Comparison of ENCODE assay signal across 14 mouse cellular contexts in the genomic region with DNA sequence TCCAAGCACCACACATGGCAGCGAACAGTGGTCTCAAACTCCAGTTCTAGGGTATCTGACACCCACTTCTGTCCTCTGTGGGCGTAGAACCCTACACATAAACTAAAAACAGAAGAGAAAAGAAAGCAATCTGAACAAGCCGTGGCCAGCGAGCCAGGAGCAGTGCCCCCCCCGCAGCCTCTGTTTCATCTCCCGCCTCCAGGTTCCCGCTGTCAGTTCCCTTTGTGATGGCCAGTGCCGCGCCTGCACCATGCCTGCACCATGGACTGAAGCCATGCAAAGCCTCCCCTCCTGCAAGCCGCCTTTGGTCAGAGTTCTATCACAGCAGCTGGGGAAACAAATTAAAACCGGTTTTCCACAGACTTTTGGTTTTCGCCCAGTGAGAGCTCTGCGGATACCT.
A peak's percentile ranks its signal among the peaks of the same experiment; 100 is the strongest.
DNase-seq lines count a peak whose midpoint lies in the region; ATAC-seq and TF ChIP-seq lines count a peak whose summit lies in the region.
"Had no signal": no experiment of that assay in that cellular context is flagged by ENCODE, and none has a peak within 500 bp of the region (broad histone marks: within the 10 kb centered on the region; RNA-seq: fewer than 3 reads in every experiment).

No protein-coding gene starts in this region.

- H3K4me2 ChIP-seq in hindbrain, embryonic 11.5 days (replicated peaks; ENCODE audit: low read depth, low read length): no peak overlapping the region
- H3K4me2 ChIP-seq in hindbrain, embryonic 15.5 days: no peak overlapping the region
- H3K4me2 ChIP-seq: limb, embryonic 15.5 days; stomach, embryonic 15.5 days had no signal

- peaks cover 14% of the 10 kb centered on the region for H3K36me3 ChIP-seq in hindbrain, embryonic 10.5 days
- H3K36me3 ChIP-seq in hindbrain, embryonic 11.5 days (ENCODE audit: control insufficient read depth, insufficient read depth, low read length): no peaks in the 10 kb centered on the region
- peaks cover 46% of the 10 kb centered on the region for H3K36me3 ChIP-seq in E14TG2a.4 (ENCODE audit: insufficient read depth, low read length)
- peaks cover 14% of the 10 kb centered on the region for H3K36me3 ChIP-seq in forebrain, embryonic 10.5 days (replicated peaks)
- no peaks in the 10 kb centered on the region for H3K36me3 ChIP-seq in hindbrain, embryonic 15.5 days
- H3K36me3 ChIP-seq: limb, embryonic 15.5 days; stomach, embryonic 15.5 days had no signal

- no peak for DNase-seq in hindbrain, embryonic 10.5 days (ENCODE audit: low spot score)
- DNase-seq in hindbrain, embryonic 11.5 days (ENCODE audit: low spot score): no peak
- DNase-seq in forebrain, embryonic 10.5 days (ENCODE audit: extremely low spot score, low spot score): no peak
- no peak for DNase-seq in ovary, postnatal 10 days (ENCODE audit: low spot score)
- no peak for DNase-seq in lung, postnatal 10 days
- DNase-seq: cerebellum, adult 9-10 months; layer of hippocampus, adult 9-11 months; lung, adult 2 months; thymus, postnatal 25 days had no signal

- peaks cover 49% of the 10 kb centered on the region for H3K4me1 ChIP-seq in hindbrain, embryonic 10.5 days (replicated peaks)
- H3K4me1 ChIP-seq in hindbrain, embryonic 11.5 days (replicated peaks; ENCODE audit: control insufficient read depth, insufficient read depth, low read length): peaks cover 15% of the 10 kb centered on the region
- peaks cover 63% of the 10 kb centered on the region for H3K4me1 ChIP-seq in E14TG2a.4 (replicated peaks; ENCODE audit: low read depth, low read length)
- peaks cover 54% of the 10 kb centered on the region for H3K4me1 ChIP-seq in forebrain, embryonic 10.5 days
- peaks cover 53% of the 10 kb centered on the region for H3K4me1 ChIP-seq in hindbrain, embryonic 15.5 days (replicated peaks)

- no peak overlapping the region for H3K9ac ChIP-seq in hindbrain, embryonic 11.5 days (ENCODE audit: low read depth, low read length)
- H3K9ac ChIP-seq in hindbrain, embryonic 15.5 days: no peak overlapping the region
- H3K9ac ChIP-seq: limb, embryonic 15.5 days; stomach, embryonic 15.5 days had no signal

- no peak overlapping the region for H3K4me3 ChIP-seq in hindbrain, embryonic 10.5 days
- H3K4me3 ChIP-seq in hindbrain, embryonic 11.5 days (ENCODE audit: low read depth, low read length): no peak overlapping the region
- 0 out of 2 replicates have a peak overlapping the region, but pooled peaks have one; percentile 7 for H3K4me3 ChIP-seq in E14TG2a.4 (replicated peaks; ENCODE audit: low read length)
- H3K4me3 ChIP-seq in forebrain, embryonic 10.5 days: no peak overlapping the region
- no peak overlapping the region for H3K4me3 ChIP-seq in hindbrain, embryonic 15.5 days
- H3K4me3 ChIP-seq: limb, embryonic 15.5 days; stomach, embryonic 15.5 days had no signal

- no peaks in the 10 kb centered on the region for H3K27me3 ChIP-seq in hindbrain, embryonic 10.5 days (ENCODE audit: insufficient read depth, poor library complexity, severe bottlenecking)
- H3K27me3 ChIP-seq in hindbrain, embryonic 11.5 days (ENCODE audit: control insufficient read depth, insufficient read depth, low read length): no peaks in the 10 kb centered on the region
- no peaks in the 10 kb centered on the region for H3K27me3 ChIP-seq in E14TG2a.4 (ENCODE audit: insufficient read depth, low read length)
- no peaks in the 10 kb centered on the region; the same call in 1 of the 2 replicates for H3K27me3 ChIP-seq in forebrain, embryonic 10.5 days (ENCODE audit: poor library complexity, severe bottlenecking)
- H3K27me3 ChIP-seq in hindbrain, embryonic 15.5 days: no peaks in the 10 kb centered on the region
- H3K27me3 ChIP-seq: limb, embryonic 15.5 days; stomach, embryonic 15.5 days had no signal

- H3K27ac ChIP-seq in hindbrain, embryonic 10.5 days: peak overlapping the region; percentile 92
- no peak overlapping the region for H3K27ac ChIP-seq in hindbrain, embryonic 11.5 days (ENCODE audit: low read depth, low read length)
- H3K27ac ChIP-seq in forebrain, embryonic 10.5 days: peak overlapping the region; percentile 89
- H3K27ac ChIP-seq in hindbrain, embryonic 15.5 days (replicated peaks): peak overlapping the region; percentile 44
- H3K27ac ChIP-seq: stomach, embryonic 15.5 days had no signal

- H3K9me3 ChIP-seq in hindbrain, embryonic 10.5 days: no peaks in the 10 kb centered on the region
- H3K9me3 ChIP-seq in hindbrain, embryonic 11.5 days (ENCODE audit: control insufficient read depth, low read length): no peaks in the 10 kb centered on the region
- H3K9me3 ChIP-seq in E14TG2a.4 (ENCODE audit: low read length): peaks cover 23% of the 10 kb centered on the region
- H3K9me3 ChIP-seq in forebrain, embryonic 10.5 days: no peaks in the 10 kb centered on the region
- H3K9me3 ChIP-seq in hindbrain, embryonic 15.5 days: no peaks in the 10 kb centered on the region
- H3K9me3 ChIP-seq: limb, embryonic 15.5 days; stomach, embryonic 15.5 days had no signal

- 23% methylated on average over 13 of the region's 13 CpGs for WGBS in hindbrain, embryonic 10.5 days
- WGBS in hindbrain, embryonic 11.5 days: 32% methylated on average over 13 of the region's 13 CpGs
- 24% methylated on average over 13 of the region's 13 CpGs for WGBS in forebrain, embryonic 10.5 days
- WGBS in hindbrain, embryonic 15.5 days: 27% methylated on average over 13 of the region's 13 CpGs

- no peak for ATAC-seq in hindbrain, embryonic 11.5 days (ENCODE audit: low FRiP score)
- no peak for ATAC-seq in hindbrain, embryonic 15.5 days (ENCODE audit: low FRiP score, low read depth)
- ATAC-seq in frontal cortex, adult (ENCODE audit: low TSS enrichment): no peak

- no peak for TF ChIP-seq CTCF in E14TG2a.4 (conservative IDR thresholded peaks at IDR 0.05; ENCODE audit: low read length)
